Mouse (Mus musculus): ENCODE measurements around the gene Zfp672. TPM values are rescaled to one million over a fixed set of nuclear protein-coding genes. Genes with fewer than 3 reads are reported as not detected.

The Zfp672 gene
- polyA plus RNA-seq, 1 experiment from 2014 or later = 36.2 TPM

DNA sequence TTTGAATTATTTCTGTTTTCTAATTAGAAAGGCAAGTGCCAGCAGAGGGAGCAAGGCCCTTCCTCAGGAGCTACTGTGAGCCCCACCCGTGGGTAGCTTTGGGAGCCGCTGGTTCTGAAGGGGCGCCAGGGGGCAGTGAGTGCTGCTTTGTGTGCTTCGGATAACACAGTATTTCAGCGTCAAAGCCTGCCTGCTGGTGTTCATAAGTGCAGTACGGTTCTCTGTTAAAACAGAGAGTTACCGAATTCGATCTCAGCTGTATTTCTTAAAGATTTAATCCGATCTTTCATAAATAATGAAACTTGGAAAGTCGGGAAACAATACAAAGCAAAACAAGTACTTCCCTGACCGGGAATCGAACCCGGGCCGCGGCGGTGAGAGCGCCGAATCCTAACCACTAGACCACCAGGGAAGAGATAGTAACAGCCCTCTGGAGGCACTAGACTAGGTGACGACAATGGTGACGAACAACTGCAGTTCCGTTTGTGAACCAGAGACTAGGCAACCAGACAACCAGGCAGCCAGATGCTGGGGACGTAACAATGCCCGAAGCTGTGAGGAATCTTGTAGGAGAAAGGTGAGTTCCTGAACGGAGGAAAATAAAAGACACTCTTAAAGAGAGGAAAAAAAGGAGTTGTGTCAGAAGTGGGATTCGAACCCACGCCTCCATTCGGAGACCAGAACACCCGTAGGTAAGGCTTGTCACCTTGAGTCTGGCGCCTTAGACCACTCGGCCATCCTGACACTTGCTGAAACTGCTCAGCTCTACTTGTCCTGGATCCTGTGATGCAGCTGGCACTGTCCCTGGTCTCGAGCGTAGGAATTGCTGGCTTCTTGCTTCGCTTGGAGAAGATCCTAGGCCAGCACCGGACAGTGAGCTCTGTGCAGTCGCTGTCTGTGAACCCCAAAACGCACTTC is 28.0 kb downstream of the Zfp672 start:
- Histone ChIP-seq H3K4me2 (peak overlapping the region; percentile 63), H3K27ac (peak overlapping the region; percentile 97), H3K36me3 (no peaks in the 10 kb centered on the region), H3K4me3 (replicated peaks) (peak overlapping the region; percentile 71), H3K9ac (peak overlapping the region; percentile 65), H3K4me1 (peaks cover 24% of the 10 kb centered on the region), H3K9me3 (replicated peaks) (no peaks in the 10 kb centered on the region), H3K27me3 (no peaks in the 10 kb centered on the region)
- under 1% methylated on average over 36 of the region's 36 CpGs for WGBS
- peak; percentile 94 for ATAC-seq (replicated peaks; ENCODE audit: low FRiP score)

DNA sequence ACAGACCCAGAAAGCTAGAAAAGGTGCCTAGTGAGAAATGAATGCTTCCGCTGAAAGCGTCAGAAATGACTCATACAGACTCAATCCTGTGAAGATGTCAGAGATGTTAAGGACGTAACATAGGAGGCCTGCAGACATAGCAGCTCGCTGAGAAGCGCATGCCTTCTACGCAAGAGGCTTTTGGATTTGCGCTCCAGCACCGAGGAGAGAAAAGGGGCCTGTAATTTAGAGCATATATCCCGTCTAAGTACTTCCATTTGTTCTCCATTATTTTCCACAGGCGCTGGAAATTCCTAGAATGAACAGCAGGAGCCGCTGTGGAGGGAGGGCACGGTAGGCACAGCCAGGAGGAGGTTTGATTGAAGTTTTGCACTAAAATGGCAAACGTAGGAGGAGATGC is 29.1 kb downstream of the Zfp672 start:
- Histone ChIP-seq H3K4me3 (replicated peaks) (peak overlapping the region; percentile 71), H3K9me3 (replicated peaks) (no peaks in the 10 kb centered on the region), H3K4me1 (peaks cover 15% of the 10 kb centered on the region), H3K27me3 (no peaks in the 10 kb centered on the region), H3K27ac (peak overlapping the region; percentile 52; the same call in 1 of the 2 replicates), H3K36me3 (no peaks in the 10 kb centered on the region), H3K9ac (peak overlapping the region; percentile 31), H3K4me2 (peak overlapping the region; percentile 63)
- 14% methylated on average over 13 of the region's 13 CpGs for WGBS
- ATAC-seq (replicated peaks; ENCODE audit: low FRiP score) = no peak

DNA sequence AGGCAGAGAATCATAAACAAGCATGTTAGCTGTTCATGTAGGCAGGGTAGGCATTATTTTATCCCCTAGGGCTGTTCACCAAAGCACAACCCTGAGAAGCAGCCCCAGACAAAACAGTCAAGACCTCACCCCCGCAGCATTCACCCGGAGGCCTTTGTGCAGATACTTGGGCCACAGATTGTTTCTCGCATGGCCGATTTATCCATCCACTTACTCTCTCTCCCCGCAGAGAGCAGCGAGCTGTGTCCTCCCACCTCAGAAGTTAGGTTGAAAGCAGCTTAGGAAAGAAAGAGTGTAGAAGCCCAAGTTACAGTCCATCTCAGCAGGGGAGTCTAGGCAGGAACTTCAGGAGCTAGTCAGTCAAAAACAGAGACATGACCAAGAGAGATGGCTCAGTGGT is 32.7 kb downstream of the Zfp672 start:
- WGBS = 26% methylated on average over 6 of the region's 6 CpGs

DNA sequence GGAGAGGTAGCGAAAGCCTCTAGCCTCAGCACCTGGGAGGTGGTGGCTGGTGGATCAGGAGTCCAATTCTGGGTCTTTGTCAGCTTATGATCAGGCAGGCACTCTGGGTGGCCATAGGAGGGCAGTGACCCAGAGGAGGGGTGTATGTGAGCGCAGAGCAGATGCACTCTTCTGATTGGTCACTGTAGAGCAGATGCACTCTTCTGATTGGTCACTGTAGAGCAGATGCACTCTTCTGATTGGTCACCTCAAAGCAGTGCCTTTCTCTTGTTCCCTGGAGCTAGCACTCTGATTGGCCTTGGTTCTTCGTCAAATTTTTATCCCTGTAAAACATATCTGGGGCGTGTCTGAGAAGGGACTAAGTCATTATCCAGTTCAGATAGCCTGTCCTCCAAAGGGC is 37.3 kb downstream of the Zfp672 start:
- Histone ChIP-seq H3K9me3 (replicated peaks) (no peaks in the 10 kb centered on the region), H3K27me3 (no peaks in the 10 kb centered on the region), H3K9ac (no peak overlapping the region), H3K4me1 (0 out of 2 replicates have a peak, but pooled peaks cover 3% of the 10 kb centered on the region), H3K27ac (no peak overlapping the region), H3K4me2 (no peak overlapping the region), H3K4me3 (replicated peaks) (no peak overlapping the region), H3K36me3 (no peaks in the 10 kb centered on the region)
- WGBS = 55% methylated on average over 4 of the region's 4 CpGs
- ATAC-seq (replicated peaks; ENCODE audit: low FRiP score) = no peak

More for the DNA sequence above, 32.7 kb downstream of the Zfp672 start:
- Histone ChIP-seq H3K27ac (peak overlapping the region; percentile 67), H3K4me1 (peaks cover 9% of the 10 kb centered on the region; the same call in 1 of the 2 replicates), H3K36me3 (no peaks in the 10 kb centered on the region), H3K9ac (no peak overlapping the region), H3K27me3 (no peaks in the 10 kb centered on the region), H3K9me3 (replicated peaks) (no peaks in the 10 kb centered on the region), H3K4me3 (replicated peaks) (no peak overlapping the region), H3K4me2 (no peak overlapping the region)
- no peak for ATAC-seq (replicated peaks; ENCODE audit: low FRiP score)

DNA sequence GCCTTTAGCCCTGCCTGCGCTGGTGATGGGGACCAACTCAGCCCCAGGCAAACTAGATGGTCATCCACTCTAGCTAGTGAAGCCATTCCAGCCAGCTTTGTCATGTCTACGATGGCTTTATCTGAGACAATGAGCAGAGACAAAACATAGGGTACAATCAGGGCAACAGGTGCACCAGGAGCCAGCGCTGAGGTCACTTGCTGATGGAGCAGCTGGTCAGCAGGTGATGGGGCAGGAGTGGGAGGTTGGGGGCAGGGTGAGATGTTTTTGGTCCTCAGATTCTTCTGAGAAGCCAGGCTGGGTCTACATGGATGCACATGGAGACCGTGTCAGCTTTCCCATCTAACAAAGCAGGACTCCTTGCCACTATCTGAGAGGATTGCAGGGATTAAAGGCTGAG is 39.3 kb downstream of the Zfp672 start:
- no peak for ATAC-seq (replicated peaks; ENCODE audit: low FRiP score)
- H3K9ac ChIP-seq = no peak overlapping the region
- no peak overlapping the region for H3K4me2 ChIP-seq
- no peak overlapping the region for H3K27ac ChIP-seq
- H3K4me1 ChIP-seq = no peaks in the 10 kb centered on the region
- H3K4me3 ChIP-seq (replicated peaks) = no peak overlapping the region
- no peaks in the 10 kb centered on the region for H3K36me3 ChIP-seq
- 85% methylated on average over 4 of the region's 4 CpGs for WGBS
- no peaks in the 10 kb centered on the region for H3K9me3 ChIP-seq (replicated peaks)
- H3K27me3 ChIP-seq = peaks cover 7% of the 10 kb centered on the region; the same call in 1 of the 2 replicates

DNA sequence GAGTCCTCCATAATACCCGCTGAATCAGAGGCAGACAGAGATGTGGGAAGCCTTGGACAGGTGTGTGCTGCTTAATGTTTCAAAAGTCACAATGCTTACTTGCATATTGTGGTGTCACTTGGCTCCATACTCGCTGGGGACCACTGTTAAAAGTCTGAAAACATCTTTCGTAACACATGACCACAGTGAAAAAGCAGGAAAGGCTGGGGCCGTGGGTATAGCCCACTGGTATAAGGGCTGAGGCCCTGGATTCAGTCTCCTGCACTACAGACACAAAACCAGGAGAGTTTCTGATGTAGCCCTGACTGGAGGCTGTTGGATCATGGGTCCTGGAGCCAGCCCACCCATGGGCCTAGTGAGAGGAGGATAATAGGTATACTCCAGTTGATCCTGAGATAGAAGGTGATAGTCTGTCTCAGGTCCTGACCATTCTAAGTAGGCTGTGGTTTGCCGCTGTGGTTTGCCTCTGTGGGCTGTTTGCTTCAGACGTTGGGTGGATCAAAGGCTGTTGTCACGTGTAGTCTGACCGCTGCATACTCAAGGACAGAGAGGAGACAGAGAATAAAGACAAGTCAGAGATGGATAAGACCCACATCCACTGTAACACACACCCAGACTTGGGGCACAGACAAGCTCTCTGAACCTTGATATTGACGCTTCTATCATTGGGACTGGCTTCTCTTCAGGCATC is 40.0 kb downstream of the Zfp672 start:
- Histone ChIP-seq H3K27ac (no peak overlapping the region), H3K4me1 (no peaks in the 10 kb centered on the region), H3K36me3 (no peaks in the 10 kb centered on the region), H3K9me3 (replicated peaks) (no peaks in the 10 kb centered on the region), H3K4me3 (replicated peaks) (no peak overlapping the region), H3K9ac (no peak overlapping the region), H3K27me3 (peaks cover 8% of the 10 kb centered on the region; the same call in 1 of the 2 replicates), H3K4me2 (no peak overlapping the region)
- WGBS = 78% methylated on average over 9 of the region's 9 CpGs
- no peak for ATAC-seq (replicated peaks; ENCODE audit: low FRiP score)

DNA sequence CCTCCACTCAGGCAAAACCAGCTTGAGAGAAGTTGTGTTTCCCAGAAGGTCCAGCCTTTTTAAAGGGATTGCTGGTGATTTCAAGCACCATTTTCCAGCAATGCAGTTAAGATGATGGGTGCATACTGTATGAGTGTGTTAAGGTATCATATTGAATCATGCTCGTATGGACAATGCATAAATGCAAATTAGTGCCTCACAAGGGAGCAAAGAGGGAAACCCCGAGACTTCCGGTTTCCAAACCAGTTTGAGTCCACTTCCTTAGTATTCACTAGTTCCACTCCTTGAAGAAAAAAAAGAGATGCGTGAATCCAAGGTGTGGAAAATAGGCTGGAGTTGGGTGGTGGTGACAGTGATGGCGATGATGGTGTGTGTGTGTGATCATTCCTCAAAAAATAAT is 47.6 kb downstream of the Zfp672 start:
- no peak for ATAC-seq (replicated peaks; ENCODE audit: low FRiP score)
- Histone ChIP-seq H3K27ac (no peak overlapping the region), H3K4me1 (no peaks in the 10 kb centered on the region), H3K9ac (no peak overlapping the region), H3K4me3 (replicated peaks) (no peak overlapping the region), H3K4me2 (no peak overlapping the region), H3K27me3 (peaks cover 13% of the 10 kb centered on the region), H3K36me3 (no peaks in the 10 kb centered on the region), H3K9me3 (replicated peaks) (no peaks in the 10 kb centered on the region)
- 81% methylated on average over 5 of the region's 5 CpGs for WGBS

DNA sequence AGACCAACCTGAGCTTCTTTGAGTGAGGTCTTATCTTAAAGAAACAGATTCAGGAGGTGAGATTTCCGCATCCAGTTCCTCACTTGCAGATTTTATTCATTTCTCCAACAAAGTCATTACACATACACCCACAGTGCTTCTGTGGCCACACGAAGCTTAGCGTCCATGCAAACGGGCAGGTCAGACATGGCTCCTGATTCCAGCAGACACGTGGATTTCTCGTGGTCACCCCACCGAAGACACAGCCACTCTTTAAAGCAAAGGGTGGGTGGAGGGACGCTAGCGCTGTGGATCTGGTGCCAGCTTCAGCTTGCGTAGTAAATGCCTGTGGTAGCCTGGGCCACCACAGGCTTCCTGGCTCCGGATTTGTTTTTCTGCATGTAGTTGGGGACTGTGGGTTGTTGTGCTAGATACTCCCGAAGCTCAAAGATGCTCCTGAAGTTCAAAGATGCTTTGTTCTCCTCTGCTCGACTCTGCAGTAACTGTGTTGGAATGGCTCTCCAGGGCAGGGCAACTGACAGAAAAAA is 48.1 kb downstream of the Zfp672 start:
- no peaks in the 10 kb centered on the region for H3K36me3 ChIP-seq
- no peak for ATAC-seq (replicated peaks; ENCODE audit: low FRiP score)
- H3K4me2 ChIP-seq = no peak overlapping the region
- H3K27me3 ChIP-seq = peaks cover 13% of the 10 kb centered on the region
- H3K4me1 ChIP-seq = no peaks in the 10 kb centered on the region
- H3K4me3 ChIP-seq (replicated peaks) = no peak overlapping the region
- no peak overlapping the region for H3K9ac ChIP-seq
- 84% methylated on average over 13 of the region's 13 CpGs for WGBS
- no peaks in the 10 kb centered on the region for H3K9me3 ChIP-seq (replicated peaks)
- no peak overlapping the region for H3K27ac ChIP-seq

DNA sequence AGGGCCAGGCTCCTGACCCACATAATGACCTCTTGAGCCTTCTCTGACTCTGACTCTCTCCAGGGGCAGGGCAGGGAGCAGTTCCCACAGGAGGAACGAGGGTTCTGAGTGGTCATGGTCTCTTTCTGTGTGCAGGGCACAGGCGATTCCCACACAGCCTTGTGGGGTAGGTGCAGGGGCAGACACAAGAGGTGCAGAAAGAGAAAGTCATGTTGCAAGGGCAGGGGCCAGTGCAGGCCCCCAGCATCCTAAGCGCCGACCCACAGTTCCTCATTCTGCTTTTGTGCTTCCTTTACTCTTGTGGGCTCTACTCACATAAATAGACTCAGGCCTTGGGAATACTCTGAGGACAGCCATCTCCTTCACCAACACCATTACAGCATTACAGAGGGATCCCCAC is 54.4 kb downstream of the Zfp672 start:
- ATAC-seq (replicated peaks; ENCODE audit: low FRiP score) = no peak
- no peak overlapping the region for H3K9ac ChIP-seq
- no peak overlapping the region for H3K4me2 ChIP-seq
- 75% methylated on average over 4 of the region's 4 CpGs for WGBS
- H3K9me3 ChIP-seq (replicated peaks) = no peaks in the 10 kb centered on the region
- H3K4me1 ChIP-seq = no peaks in the 10 kb centered on the region
- H3K36me3 ChIP-seq = no peaks in the 10 kb centered on the region
- no peak overlapping the region for H3K27ac ChIP-seq
- H3K27me3 ChIP-seq = no peaks in the 10 kb centered on the region
- no peak overlapping the region for H3K4me3 ChIP-seq (replicated peaks)

DNA sequence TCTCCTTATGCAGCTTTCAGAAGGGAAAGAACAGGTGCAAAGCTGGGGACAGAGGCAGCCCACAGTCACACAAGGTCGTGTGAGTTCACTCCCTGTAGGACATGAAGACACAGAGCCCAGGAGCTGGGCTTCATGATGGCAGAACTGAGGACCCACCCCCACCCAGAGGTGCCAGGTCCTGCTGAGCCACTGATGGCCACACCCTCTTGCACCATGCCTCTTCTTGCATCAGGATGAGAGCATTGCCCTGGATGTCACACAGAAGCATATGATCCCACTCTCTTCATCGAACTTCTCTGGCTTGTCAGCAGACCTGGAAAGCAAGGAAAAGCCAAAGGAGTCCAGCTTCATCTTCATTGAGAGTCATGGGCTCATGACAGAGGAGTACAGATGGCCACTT is 55.6 kb downstream of the Zfp672 start, which contains the start of gene 4930438A08Rik:
TSS of gene 4930438A08Rik (plus strand) at position 228 of the 400 bp plus-strand sequence.
- H3K27ac ChIP-seq = no peak within 1 kb of the TSS
- H3K4me2 ChIP-seq = no peak within 1 kb of the TSS
- H3K27me3 ChIP-seq = no peaks in the 10 kb centered on the region
- no peak for ATAC-seq (replicated peaks; ENCODE audit: low FRiP score)
- H3K4me3 ChIP-seq (replicated peaks) = no peak within 1 kb of the TSS
- WGBS = 57% methylated on average over 2 of the region's 2 CpGs
- H3K9ac ChIP-seq = no peak within 1 kb of the TSS
- H3K9me3 ChIP-seq (replicated peaks) = no peaks in the 10 kb centered on the region
- H3K4me1 ChIP-seq = no peaks in the 10 kb centered on the region
- no peaks in the 10 kb centered on the region for H3K36me3 ChIP-seq

DNA sequence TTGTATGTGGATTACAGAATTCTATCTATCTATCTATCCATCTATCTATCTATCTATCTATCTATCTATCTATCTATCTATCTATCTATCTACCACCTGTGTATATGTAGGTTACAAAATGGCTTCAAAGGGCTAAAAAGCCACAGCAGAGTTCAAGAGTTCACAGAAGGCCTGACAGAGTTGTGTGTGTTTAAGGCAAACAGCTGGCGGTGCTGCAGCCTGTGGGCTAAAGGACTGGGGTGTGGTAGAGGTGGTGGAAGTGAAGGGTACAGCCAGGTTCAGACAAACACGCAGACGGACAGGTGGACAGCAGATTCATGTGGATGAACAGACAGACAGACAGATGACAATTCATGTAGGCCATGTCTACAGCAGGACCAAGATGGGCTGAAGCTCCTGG is 61.9 kb downstream of the Zfp672 start:
- Histone ChIP-seq H3K27me3 (no peaks in the 10 kb centered on the region), H3K4me2 (no peak overlapping the region), H3K27ac (no peak overlapping the region), H3K4me1 (no peaks in the 10 kb centered on the region), H3K36me3 (no peaks in the 10 kb centered on the region), H3K9ac (no peak overlapping the region), H3K4me3 (replicated peaks) (no peak overlapping the region), H3K9me3 (replicated peaks) (no peaks in the 10 kb centered on the region)
- no peak for ATAC-seq (replicated peaks; ENCODE audit: low FRiP score)
- WGBS = 84% methylated on average over 3 of the region's 3 CpGs
